Mouse (Mus musculus): Measurements from ENCODE around the gene Ggct.

GRCm38 (mm10) chr6:54974501-54974900 is 18.2 kb downstream of the Ggct start:
- TF ChIP-seq ZNF384 (IDR thresholded peaks at IDR 0.05; ENCODE audit: low read depth, low read length), result no peak
- TF ChIP-seq MAFK (IDR thresholded peaks at IDR 0.05; ENCODE audit: insufficient read depth, low read depth, low read length), result no peak
- no peak for TF ChIP-seq ZC3H11A (IDR thresholded peaks at IDR 0.05; ENCODE audit: borderline replicate concordance, low read depth, low read length)

Data from ES-E14 (cell line).